Mouse (Mus musculus) adrenal gland, adult 2 months (tissue): ENCODE data around the gene Gclc. TPM values are rescaled to one million over a fixed set of nuclear protein-coding genes. Genes with fewer than 3 reads are reported as not detected.
"Not testable (repeated sequence)": the region's sequence is repeated elsewhere in the genome, so short reads cannot be mapped to it uniquely, and the experiment has no call there.

Source experiments
- DNase-seq: peaks from one replicate; pipeline ENCODE4 v3.0.0; 2021
- polyA plus RNA-seq: library from polyadenylated mRNA; depleted of rRNA; stranded (reverse); fragments of >200 nt; gene quantifications from 2 replicates; pipeline ENCODE4 v1.2.3, GENCODE M21; 2012
- total RNA-seq, 2 experiments: library from RNA; stranded (reverse); gene quantifications; 2 replicates each; pipeline ENCODE4 v1.2.3; 2021

The Gclc gene
- total and polyA plus RNA-seq, 3 experiments = 14.5 to 44.5 (median 35.8) TPM

DNA sequence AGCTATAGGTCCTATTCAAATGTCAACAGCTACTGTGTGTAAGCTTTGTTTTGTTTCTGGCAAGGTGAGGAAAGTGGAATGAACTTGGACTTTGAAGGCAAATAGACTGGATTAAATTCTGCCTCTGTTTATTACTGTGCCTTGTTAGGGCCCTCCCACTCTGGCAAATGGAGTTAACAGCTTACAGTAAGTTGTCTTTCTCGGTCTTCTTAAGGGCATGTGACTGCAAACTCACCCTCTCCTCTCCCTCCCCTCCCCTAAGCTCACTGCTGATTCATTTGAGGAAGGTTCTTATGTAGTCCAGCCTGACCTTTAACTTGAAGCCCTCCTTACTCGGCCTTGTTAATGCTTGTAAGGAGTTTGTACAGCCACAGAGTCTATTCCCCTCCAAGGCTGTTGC, 8.0 kb upstream of the Gclc start:
- DNase-seq = no peak

GRCm38 (mm10) chr9:77748292-77748691, 6.0 kb upstream of the Gclc start:
- DNase-seq = not testable (repeated sequence)

- peak; percentile 98 for DNase-seq
These were observed 3.9 kb upstream of the Gclc start for GRCm38 (mm10) chr9:77750133-77751060.

DNA sequence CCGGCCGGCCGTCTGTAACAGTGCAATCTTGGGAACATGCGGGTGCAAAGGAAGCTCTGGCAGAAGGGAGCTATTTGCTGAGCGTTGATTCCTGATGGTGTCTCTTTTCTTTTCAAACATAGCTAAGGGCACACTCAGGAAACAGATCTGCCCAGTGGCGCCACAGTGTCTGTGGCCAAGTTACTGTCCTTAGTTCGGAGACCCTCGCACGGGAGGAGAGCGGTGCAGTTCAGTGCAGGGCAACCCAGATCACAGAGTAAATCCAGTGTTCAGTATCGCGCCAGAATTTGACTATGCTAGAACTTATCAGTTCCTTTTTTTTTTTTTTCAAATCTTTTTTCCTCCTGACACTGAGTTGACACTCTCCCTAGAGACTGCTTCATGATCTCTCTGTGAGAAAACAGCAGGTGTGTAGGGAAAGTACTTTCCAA, 3.2 kb upstream of the Gclc start:
- no peak for DNase-seq

DNA sequence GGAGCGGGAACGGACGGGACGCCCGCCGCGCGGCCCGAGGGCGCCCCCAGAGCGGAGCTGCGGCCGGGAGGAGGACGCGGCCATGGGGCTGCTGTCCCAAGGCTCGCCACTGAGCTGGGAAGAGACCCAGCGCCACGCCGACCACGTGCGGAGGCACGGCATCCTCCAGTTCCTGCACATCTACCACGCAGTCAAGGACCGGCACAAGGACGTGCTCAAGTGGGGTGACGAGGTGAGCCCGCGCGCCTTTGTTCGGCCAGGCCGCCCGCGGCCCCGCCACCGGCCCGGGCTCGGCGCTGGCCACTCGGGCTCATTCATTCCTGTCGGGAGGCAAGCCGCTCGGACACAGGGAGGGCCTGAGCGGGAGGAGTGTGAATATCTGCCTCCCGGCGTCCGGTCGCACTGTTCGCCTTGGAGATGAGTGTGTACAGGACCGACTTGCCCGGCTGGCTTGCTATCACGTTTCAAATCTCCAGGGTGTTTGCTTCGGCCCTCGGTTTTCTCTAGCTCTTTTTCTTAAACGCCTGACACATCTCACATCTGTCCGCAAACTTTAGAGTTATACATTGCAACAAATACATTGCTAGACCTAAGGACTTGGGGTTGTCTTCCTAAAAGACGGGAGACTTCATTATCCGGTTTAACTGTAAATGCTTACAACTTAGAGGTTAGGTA, 530 bp downstream of the Gclc start:
- DNase-seq = peak; percentile 90

DNA sequence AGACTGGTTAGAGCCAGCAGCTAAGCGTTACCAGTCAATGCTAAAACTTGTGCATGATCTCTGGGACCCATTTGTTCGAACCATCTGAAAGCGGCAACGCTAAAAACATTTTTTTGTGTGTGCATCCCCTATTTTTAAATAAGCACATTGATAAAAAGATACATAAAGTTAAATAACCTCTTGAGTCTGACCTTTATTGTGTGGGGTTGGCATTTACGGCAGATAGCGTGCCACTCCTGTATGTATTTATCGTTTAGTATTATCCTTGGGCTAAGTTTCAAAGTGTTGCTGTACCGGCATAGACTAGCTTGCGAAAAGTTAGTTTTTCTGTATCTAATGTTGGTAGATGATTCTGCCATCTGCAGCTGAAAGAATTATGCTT, 1.1 kb downstream of the Gclc start:
- DNase-seq = no peak

GRCm38 (mm10) chr9:77756076-77756475, 1.7 kb downstream of the Gclc start:
- no peak for DNase-seq

- no peak for DNase-seq
These were observed 3.0 kb downstream of the Gclc start for GRCm38 (mm10) chr9:77757331-77757730.

DNA sequence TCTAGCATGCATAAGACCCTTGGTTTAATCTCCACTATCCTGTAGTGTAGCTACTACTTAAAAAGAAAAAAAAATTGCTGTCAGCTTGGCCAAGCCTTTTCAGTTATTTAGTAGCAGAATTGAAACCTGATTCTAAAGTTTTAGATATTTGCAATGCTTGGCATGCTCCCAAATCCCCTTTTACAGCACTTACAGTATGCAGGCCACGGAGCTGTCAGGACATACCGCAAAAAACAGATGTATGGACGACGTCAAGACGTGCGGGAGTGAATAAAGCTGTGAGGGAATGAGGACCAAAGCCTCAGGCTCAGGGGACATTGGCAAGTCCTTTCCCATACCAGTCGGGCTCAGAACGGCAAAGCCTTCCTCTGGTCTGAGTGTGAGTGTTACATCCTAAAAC, 4.1 kb downstream of the Gclc start:
- no peak for DNase-seq

- DNase-seq = no peak
These were observed 4.8 kb downstream of the Gclc start for GRCm38 (mm10) chr9:77759111-77759510.

DNA sequence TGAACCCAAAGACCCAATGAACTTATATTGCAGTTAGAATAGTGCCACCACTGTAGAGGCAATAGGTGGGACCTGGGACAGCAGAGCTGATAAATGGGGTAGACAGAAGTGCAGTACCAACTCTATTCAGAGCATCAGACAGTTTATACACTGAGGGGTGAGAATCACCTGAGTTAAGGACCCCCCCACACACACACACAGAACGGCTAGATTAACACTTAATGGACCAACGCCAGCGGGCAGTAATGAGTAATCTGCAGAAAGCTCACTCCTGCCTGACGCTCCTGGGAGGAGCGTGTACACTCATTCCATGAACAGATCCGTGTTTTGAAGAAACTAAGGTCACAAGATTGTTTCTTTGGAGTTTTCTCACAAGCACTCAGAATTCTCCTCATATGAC, 5.4 kb downstream of the Gclc start:
- DNase-seq = peak; percentile 46

DNA sequence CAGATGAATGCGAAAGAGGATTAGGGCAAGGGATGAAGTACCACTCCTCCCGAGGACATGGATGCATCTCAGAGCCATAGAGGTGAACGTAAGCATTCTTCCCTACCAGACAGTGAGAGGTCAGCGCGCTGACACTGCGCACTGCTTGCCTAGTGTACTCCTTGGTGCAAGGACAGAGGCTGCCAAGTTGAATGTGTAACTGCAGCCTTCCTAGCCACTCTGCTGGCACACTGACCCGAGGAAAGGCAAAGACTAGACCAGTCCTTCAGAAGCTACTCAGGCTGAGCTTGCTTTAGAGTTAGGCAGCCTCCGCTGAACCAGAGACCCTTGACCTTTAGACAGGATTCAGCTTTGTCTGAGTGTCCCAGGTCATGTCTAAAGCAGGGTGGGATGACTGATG, 11.9 kb downstream of the Gclc start:
- no peak for DNase-seq

DNA sequence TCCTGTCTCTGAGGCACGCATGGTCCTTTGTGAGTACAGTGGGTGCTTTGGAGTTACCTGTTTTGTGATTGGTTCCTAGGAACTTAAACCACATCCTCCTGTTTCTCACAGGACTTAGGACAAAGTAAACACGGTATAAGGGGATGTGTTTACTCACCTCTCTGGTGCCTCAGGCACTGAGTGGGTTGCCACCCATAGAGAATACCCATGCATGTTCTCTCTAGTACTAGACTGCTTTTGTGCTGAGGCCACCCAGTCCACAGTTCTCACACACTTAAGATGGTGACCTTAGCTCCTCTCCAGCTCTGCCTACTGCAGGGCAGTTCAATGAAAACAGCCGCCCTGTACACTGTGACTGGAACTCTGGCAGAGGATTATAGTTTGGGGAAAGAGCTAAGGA, 12.4 kb downstream of the Gclc start:
- DNase-seq = no peak

- no peak for DNase-seq
These were observed 16.6 kb downstream of the Gclc start for GRCm38 (mm10) chr9:77770909-77771308.

DNA sequence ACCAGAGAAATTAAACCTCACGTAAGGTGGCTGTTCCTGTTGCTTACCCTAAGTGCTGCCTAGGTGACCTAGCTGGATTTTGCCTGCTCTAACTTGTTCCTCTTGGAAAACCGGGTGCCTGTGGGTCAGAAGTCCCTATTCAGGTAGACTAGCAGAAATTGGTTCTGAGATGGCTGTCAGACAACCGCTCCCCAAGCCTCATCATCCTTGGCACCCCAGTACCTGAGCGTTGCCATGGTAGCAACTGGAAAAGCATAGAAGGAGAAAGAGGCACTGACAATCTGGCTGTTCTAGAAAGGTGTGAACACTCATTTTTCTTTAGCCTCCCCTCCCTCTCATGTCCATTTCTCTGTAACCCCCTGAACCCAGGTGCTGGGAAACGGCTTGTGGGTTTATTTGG, 17.0 kb downstream of the Gclc start:
- no peak for DNase-seq

DNA sequence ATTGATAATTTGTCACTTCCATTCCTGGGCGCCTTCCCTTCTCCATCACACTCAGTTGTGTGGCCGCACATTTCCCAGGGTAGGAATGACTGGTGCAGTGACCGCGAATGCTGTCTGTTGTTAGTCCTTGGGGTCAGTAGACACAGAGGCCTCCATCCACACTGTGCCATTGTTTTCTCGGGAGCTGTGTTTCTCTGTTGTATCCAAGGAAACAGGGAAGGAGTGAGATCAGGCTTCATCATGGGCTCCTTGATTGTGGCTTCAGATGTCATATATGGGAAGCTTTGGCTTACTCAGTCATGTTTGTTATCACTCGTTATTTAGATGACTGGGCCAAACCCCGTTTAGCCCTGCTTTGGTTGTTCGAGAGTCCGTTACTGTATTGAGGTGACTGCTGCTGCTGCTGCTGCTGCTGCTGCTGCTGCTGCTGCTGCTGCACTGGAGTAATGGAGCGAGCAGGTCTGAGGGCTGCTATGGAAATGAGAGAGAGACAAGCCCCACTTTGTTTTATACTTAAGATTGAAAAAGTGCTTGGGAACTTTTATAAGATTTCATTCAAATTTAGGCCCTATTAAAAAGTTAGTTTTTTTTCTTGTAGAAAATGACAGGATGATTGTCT, 17.5 kb downstream of the Gclc start:
- no peak for DNase-seq

- DNase-seq = no peak
These were observed 22.6 kb downstream of the Gclc start for GRCm38 (mm10) chr9:77776720-77777515.

GRCm38 (mm10) chr9:77777622-77778021, 23.3 kb downstream of the Gclc start:
- no peak for DNase-seq

DNA sequence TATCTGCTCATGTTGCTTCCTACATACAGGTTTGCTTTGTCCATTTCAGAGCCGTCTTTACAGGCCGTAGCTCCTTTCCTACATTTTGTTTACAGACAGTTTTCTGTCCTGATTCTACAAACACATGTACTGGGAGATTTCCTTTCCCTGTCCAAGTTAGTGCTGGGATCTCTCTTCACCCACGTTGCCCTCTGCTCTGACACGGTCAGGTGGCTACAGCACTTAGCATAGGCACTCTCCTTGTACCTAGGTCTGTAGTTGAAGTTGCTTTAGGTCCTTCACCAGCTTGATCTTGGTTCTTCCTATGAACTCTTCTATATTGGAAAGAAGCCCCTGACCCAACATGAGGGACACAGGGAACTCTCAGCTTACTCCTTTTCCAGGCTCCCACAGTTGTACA, 25.4 kb downstream of the Gclc start:
- no peak for DNase-seq

DNA sequence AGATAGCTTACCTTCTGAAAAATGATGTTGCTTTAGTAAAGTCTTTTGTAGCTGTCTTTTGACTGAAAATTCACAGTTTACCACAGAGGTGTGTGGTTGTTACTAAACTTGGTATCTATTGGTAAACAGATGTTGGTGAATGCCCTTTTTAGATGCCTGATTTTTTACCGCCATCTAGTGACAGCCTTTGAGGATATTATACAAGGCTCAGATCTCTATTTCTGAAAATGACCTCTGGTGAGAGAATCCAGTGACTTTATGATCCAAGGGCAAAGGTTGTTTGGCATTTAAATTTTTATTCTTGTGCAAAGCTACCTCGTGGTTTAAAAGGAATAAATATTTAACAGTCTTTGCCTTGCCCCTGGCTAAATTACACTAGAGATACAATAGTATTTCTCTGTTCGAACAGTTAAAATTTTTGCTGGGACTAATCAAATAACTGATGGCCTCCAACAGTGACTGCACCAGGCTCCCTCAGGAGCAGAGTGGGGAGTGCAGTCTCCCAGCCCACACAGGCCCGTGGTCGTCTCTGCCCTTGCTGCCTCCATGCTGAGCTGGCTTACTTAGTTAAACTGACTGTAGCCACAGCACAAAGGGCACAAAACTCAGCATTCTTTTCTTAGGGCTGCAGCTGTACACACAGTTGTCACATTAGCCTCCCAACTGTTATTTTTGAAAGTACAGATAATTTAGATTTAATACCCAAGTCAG, 27.3 kb downstream of the Gclc start:
- DNase-seq = no peak

DNA sequence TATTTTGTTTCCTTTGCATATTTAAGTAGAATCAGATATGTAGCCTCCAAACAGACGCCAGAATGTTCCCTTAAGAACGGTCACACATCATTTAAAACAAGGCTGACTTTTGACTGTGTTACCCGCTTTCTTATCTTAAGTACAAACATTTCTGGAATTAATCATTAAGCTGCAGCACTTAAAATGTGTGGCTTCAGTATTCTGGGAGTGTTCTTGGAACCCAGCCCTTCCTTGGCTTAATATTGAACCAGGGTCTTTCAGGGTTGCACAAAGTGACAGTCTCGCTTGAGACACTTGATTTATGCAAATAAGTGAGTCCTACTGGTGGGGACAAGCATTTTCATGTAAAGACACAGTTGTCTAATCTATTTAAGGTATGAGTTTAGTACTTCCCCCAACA, 27.9 kb downstream of the Gclc start:
- DNase-seq = no peak

- DNase-seq = no peak
These were observed 28.7 kb downstream of the Gclc start for GRCm38 (mm10) chr9:77783006-77783405.
